Mouse (Mus musculus): ENCODE measurements around the gene Grk3.

Gene Grk3

DNA sequence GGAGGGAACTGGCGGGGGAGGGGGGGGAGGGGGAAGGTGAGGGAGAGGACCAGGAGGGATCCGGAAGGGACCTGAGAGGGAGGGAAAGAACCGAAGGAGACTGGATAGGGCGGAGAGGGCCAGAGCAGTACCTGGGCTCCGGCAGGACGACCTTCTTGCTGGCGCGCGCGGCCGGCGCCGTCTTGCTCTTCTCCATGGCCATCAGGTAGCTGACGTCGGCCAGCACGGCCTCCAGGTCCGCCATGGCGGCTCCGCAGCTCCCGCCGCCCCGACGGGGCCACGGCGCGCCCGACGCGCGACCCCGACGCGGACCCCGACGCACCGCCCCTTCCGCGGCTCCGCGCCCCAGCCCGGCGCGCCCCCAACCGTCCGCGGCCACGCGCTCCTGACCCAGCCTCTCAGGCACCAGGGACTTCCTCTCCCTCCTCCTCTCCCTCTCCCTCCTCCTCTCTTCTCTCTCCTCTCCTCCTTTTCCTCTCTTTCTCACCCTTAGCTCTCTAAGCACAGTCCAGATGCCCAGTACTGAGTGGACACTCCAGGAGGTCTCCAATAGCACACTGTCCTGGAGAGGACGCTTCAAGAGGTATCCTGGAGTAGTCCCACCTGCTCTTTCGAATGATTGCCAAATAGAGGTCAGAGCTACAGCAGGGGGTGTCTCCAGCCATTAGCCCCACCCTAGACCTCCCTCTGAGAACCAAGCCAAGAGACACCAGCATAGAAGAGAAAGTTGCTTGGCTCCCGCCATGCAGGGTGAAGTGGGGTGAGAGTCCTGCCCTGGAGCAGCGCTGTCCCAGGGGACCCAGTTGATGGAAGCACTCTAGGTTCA, at the start of gene Grk3:
Grk3 (minus strand) TSS at position 556 of the 826 bp plus-strand sequence.
- DNase-seq, result peak; percentile 68 to 74

DNA sequence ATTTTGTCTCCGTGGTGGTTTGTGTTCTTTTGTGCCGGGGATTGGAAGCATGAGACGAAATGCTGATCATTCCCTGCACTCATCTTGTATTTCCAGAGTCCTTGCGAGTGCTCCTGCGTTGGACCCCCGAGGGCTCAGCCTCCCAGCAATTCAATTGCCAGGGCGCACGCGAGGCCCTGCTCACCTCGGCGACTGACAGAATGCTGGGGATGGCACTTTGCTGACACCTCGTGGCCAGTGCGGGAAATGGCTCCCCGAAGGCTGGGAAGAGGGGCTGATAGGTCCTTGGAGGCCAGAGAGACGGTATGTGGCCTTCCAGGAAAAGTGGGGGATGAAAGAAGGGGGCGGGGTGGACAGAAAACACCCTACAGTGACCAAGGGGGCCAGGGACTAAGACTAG, 38.7 kb upstream of the Grk3 start:
- peak; percentile 71 to 75 for DNase-seq

- DNase-seq, result peak in 1 of 2 experiments; percentile 10
These were observed 35.1 kb upstream of the Grk3 start for GRCm38 (mm10) chr5:113050581-113051185.

DNA sequence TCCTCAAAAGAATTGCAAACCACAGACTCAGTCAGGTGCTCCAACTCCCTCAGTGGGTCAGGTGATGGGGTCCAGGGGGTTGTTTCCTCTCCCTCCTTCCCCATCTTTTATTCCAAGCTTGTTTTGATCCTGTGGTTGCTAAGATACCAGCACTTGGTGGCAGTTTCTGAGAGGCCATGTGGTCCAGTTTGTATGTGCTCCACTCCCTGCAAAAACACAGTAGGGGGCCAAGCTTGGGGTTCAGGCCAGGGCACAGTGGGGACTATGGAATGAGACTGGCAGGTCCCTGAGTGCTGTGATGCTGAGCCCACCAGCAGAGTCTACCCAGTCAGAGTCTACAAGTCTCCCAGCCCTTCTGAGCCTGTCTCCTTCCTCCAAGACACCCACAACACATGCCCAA, 34.3 kb upstream of the Grk3 start:
- DNase-seq, result peak; percentile 14 to 40

GRCm38 (mm10) chr5:113045511-113046273, 30.1 kb upstream of the Grk3 start:
- DNase-seq, result no peak

DNA sequence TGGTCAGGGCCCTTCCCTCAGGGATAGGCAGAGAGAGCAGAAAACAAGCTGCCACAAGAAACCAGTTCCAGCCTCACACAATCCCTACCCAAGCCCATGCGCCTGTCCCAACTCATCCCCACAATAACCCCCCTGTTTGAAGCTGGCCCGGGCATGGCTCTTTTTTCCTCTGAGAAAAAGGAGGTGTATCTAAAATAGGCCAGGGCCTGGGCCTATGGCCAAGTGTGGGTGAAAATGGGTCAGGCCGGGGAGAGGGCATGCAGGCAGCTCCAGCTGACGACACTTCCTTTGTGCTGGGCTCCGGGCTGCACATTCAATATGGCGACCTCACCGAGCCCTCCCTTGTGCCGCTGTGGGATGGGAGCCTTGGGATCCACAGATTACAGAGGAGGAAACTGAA, 27.9 kb upstream of the Grk3 start:
- peak in 1 of 2 experiments; percentile 10 for DNase-seq

- peak; percentile 49 to 62 for DNase-seq
These were observed 26.0 kb upstream of the Grk3 start for GRCm38 (mm10) chr5:113041567-113042071.

- DNase-seq, result no peak
These were observed 25.2 kb upstream of the Grk3 start for GRCm38 (mm10) chr5:113040776-113041175.

DNA sequence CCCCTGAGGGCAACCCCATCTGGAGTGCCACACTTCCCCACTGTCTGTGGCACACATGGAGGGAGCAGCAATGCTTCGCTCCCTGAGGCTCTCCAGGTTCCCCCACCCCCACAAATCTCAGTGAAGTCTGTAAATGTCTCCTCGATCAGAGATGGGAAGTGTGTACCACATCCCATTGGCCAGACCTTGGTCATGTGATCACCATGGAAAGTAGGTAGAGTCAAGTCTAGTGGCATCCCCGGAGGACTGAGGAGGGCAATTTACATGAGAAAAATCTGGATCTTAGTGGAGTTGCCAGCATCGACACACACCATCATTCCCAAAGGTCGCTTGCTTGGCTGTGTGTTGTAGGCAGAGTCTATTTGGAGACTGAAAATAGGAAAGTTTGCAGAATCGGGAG, 23.0 kb upstream of the Grk3 start:
- DNase-seq, result no peak

GRCm38 (mm10) chr5:113035094-113036047, 19.8 kb upstream of the Grk3 start:
- peak; percentile 84 to 88 for DNase-seq

DNA sequence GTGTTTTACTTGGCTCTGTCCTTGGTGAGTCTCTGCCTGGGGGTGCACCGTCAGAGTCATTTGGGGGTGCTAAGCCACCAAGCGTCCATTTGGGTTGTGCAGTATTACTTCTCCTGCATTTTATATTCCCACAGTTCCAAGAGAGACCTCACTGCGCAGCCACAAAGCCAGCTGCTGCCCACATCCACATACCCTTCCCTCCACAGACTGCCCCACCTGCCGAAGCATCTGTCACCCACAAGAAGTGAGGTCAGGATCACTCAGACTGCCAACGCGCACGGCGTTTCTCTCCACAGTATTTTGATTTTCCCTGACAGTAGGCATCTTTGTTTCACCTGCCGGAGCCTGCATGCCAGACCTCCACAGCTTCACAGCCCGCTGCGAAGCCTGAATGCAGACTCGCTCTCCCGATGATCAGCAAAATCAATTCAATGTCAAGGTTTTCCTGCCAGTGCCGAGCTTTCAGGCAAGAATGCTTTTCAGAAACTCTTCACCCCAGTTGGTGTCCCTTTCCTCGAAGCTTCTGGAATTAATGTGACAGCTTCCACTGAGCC, 15.7 kb upstream of the Grk3 start:
- DNase-seq, result no peak

- no peak for DNase-seq
These were observed 14.5 kb upstream of the Grk3 start for GRCm38 (mm10) chr5:113030082-113030481.

DNA sequence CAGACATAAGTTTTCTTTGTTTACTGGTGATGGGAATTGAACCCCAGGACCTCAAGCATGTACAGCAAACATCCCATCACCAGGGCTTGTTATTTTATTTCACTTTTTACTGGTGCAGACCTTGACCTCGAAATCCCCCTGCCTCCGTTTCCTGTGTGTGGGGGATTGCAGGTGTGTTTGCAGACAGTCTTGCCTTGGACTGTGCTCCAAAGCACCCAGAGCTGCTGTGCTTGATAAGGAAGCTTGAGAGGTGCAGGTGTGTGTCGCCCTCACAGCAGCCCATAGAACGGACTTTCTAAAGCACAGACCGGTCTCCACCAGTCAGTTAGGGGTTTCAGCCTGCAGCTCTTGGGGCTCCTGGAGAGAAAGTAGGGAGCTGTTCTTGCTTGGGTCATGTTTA, 11.1 kb upstream of the Grk3 start:
- no peak for DNase-seq

DNA sequence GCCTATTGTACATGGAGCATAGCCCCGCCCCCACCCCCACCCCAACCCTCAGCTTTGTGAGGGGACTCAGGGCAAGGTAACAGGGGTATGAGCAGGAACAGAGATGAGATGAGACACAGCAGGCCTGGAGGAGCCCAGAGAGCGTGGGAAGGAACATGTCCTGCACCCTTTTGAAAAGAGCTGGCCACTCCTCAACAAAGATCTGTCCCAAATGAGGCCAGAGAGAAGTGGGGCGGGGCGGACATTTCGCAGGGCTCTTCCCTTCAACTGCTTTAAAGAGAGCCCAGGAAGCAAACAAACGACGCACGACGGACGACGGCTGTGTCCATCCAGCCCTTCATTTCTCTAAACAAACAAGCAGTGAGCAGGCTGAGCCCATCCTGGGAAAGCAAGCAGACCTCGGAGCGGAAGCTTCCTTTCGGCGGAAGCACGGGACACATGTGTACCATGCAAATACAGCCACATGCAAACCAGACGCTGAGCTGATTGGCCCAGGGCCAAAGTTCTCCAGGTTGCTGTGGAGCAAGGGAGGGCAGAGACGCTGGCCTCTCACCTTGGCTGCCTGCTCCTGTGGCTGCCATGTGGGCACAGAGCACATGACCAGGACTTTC, 8.7 kb upstream of the Grk3 start:
- peak; percentile 88 to 93 for DNase-seq

DNA sequence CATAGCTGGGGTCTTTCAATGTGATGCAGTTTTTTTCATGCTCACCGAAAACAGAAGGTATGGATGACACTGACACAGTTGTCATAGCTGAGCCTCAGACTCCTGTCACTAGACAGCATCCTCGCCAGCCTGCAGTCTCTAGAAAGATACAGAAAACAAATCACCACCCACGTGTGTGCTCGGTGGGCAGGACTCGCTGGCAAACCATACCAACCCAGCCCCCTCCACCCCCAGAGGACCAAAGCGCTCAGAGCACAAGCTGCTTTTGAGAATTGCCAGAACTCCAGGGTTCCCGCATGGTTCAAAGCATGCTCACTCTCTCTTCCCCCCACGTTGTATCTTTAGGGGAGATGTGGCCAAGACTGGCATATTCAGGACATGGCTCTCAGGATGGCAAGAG, 2.6 kb upstream of the Grk3 start:
- DNase-seq, result no peak

GRCm38 (mm10) chr5:113017004-113017403, 1.4 kb upstream of the Grk3 start:
- DNase-seq, result no peak

- peak; percentile 90 to 93 for DNase-seq
These were observed 769 bp downstream of the Grk3 start for GRCm38 (mm10) chr5:113014808-113015235.

GRCm38 (mm10) chr5:113014111-113014807, 1.3 kb downstream of the Grk3 start:
- DNase-seq, result peak; percentile 12 to 23

DNA sequence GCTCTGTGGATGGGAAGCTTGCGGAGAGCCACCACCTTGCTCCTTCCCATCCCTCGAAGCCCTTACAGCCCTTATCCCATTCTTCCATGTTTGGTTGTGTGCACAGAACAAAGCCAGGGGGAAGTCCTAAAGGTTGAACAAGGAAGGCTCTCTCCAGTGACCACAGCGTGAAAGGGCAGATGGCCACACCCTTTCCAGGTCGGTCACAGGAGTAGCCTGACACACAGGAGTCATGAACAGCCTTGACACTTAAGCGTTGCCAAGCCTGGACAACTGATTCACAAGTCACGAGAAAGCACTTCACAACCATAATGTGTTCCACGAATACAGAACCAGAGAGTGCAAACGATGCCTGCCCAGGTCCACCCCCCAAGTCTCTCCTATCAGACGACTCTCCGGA, 3.7 kb downstream of the Grk3 start:
- DNase-seq, result peak; percentile 49 to 69

- no peak for DNase-seq
These were observed 6.3 kb downstream of the Grk3 start for GRCm38 (mm10) chr5:113009183-113009820.
